Comparison of ENCODE assay signal across 11 mouse cellular contexts in the genomic region with DNA sequence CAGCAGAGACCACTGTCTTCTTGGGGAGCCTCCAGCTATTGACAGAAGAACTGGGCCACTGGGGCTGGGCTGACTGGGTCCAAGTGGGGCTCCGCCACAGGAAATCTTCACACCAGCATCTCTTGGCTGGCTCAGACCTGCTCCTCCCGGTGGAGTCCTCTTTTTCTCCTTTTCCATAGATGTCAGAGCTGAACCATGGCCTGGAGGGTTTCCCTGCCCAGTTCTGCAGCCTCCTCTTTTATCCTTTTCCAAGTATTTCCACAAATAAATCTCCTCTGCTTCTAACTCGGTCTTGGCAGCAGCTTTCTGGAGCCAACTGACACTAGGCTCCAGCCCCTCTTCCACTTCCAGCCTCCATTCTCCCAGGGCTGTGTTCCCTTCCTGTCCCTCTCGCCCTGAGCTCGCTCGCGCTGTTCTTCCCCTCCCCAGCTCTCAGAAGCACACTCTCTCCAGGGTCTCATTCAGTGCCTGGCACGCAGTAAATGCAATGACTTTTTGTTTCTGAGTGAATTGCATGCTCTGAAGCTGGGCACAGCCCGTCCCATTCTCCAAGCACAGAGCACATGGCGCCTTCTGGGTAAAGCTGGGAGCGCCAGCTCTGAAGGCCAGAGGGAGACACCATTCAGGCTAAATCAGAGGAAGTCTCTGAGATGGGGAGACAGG. TPM values are rescaled to one million over a fixed set of nuclear protein-coding genes. Genes with fewer than 3 reads are reported as not detected.
DNase-seq lines count a peak whose midpoint lies in the region; ATAC-seq lines count a peak whose summit lies in the region.
"Had no signal": no experiment of that assay in that cellular context is flagged by ENCODE, and none has a peak within 500 bp of the region (broad histone marks: within the 10 kb centered on the region; RNA-seq: fewer than 3 reads in every experiment).

No protein-coding gene starts in this region.

- 0 out of 2 replicates have a peak overlapping the region, but pooled peaks have one; percentile 34 for H3K27ac ChIP-seq in embryonic facial prominence, embryonic 15.5 days (replicated peaks)
- no peak overlapping the region for H3K27ac ChIP-seq in kidney, embryonic 16.5 days (ENCODE audit: low read length)
- H3K27ac ChIP-seq: gastrocnemius, adult 2 months had no signal

- 40% methylated on average over 11 of the region's 11 CpGs for WGBS in embryonic facial prominence, embryonic 15.5 days
- 60% methylated on average over 11 of the region's 11 CpGs for WGBS in kidney, embryonic 16.5 days

- H3K4me1 ChIP-seq in embryonic facial prominence, embryonic 15.5 days = peaks cover 13% of the 10 kb centered on the region
- no peaks in the 10 kb centered on the region for H3K4me1 ChIP-seq in kidney, embryonic 16.5 days (ENCODE audit: insufficient read depth, low read length)

- no peak overlapping the region; the same call in 1 of the 2 replicates for H3K4me2 ChIP-seq in embryonic facial prominence, embryonic 15.5 days (replicated peaks)
- H3K4me2 ChIP-seq in kidney, embryonic 16.5 days (replicated peaks; ENCODE audit: low read depth, low read length) = no peak overlapping the region

- H3K9ac ChIP-seq in embryonic facial prominence, embryonic 15.5 days = no peak overlapping the region
- no peak overlapping the region for H3K9ac ChIP-seq in kidney, embryonic 16.5 days (replicated peaks; ENCODE audit: low read length)

- intact Hi-C loops in left cerebral cortex, postnatal 36 days (cut with DNase I) = no loop called here

- H3K36me3 ChIP-seq in embryonic facial prominence, embryonic 15.5 days = no peaks in the 10 kb centered on the region
- no peaks in the 10 kb centered on the region for H3K36me3 ChIP-seq in kidney, embryonic 16.5 days (ENCODE audit: insufficient read depth, low read length)

- ATAC-seq in embryonic facial prominence, embryonic 15.5 days (ENCODE audit: insufficient number of reproducible peaks, low FRiP score, low TSS enrichment, low read depth) = no peak
- no peak for ATAC-seq in kidney, embryonic 16.5 days (ENCODE audit: low FRiP score, low TSS enrichment)
- ATAC-seq in megakaryocyte progenitor cell, adult 5-6 weeks (replicated peaks; ENCODE audit: poor library complexity) = no peak

- H3K9me3 ChIP-seq in embryonic facial prominence, embryonic 15.5 days (replicated peaks) = no peaks in the 10 kb centered on the region
- H3K9me3 ChIP-seq in kidney, embryonic 16.5 days (ENCODE audit: low read length) = no peaks in the 10 kb centered on the region

- DNase-seq in left cerebral cortex, adult 11 months (ENCODE audit: low spot score) = peak; percentile 54
- DNase-seq in left cerebral cortex, adult 8-10 months (ENCODE audit: low spot score in 2 of 2) = no peak
- DNase-seq in adrenal gland, postnatal 36 days = peak; percentile 20 to 51
- DNase-seq in left cerebral cortex, postnatal 36 days (ENCODE audit: low spot score in 2 of 2) = peak; percentile 41 to 49
- DNase-seq: gastrocnemius, adult 2 months had no signal

- no peak overlapping the region for H3K4me3 ChIP-seq in embryonic facial prominence, embryonic 15.5 days (replicated peaks)
- H3K4me3 ChIP-seq in kidney, embryonic 16.5 days (ENCODE audit: low read length) = no peak overlapping the region
- H3K4me3 ChIP-seq: gastrocnemius, adult 2 months had no signal

- H3K27me3 ChIP-seq in embryonic facial prominence, embryonic 15.5 days = no peaks in the 10 kb centered on the region
- no peaks in the 10 kb centered on the region for H3K27me3 ChIP-seq in kidney, embryonic 16.5 days (ENCODE audit: insufficient read depth, low read length)

RNA-seq across cellular contexts. Expression of a gene that starts 4.0 kb away (rescaled TPM):
- total RNA-seq in left cerebral cortex, adult 8-10 months (2022) = 1 to 10 TPM; 2.3 to 3.5 (median 2.7) TPM
- under 1 TPM in 1 of 2 experiments, not detected in 1; 0.20 TPM for total RNA-seq in adrenal gland, postnatal 36 days (2021)
- 1.1 and 1.5 TPM in 2 replicates for polyA plus RNA-seq in embryonic facial prominence, embryonic 15.5 days (2015; fragmentation: Nextera tagmentation; extraction: Ambion mirVana)
- 1 to 10 TPM; 2.3 to 4.9 TPM for total RNA-seq in left cerebral cortex, postnatal 36 days (2021)
- polyA plus RNA-seq in kidney, embryonic 16.5 days (2015; fragmentation: Nextera tagmentation; extraction: Ambion mirVana) = 0.32 and 0.56 TPM in 2 replicates
- total RNA-seq in megakaryocyte progenitor cell, adult 5-6 weeks (2015) = not detected in 2 replicates
- 0.10 TPM in 1 of 2 replicates, not detected in the other for total RNA-seq in megakaryocyte progenitor cell, adult 5-6 weeks (2017)
- total RNA-seq: common myeloid progenitor, adult 5-6 weeks; ES-E14; gastrocnemius, adult 2 months; hematopoietic stem cell, adult 5-6 weeks had no signal

RNA-seq across cellular contexts. Expression of a gene that starts 20.5 kb away (rescaled TPM):
- total RNA-seq in left cerebral cortex, adult 8-10 months (2022) = 10 to 100 TPM; 49.4 to 55.6 (median 53.8) TPM
- total RNA-seq in adrenal gland, postnatal 36 days (2021) = under 1 TPM; 0.66 to 0.76 TPM
- polyA plus RNA-seq in embryonic facial prominence, embryonic 15.5 days (2015; fragmentation: Nextera tagmentation; extraction: Ambion mirVana) = 1.7 and 1.9 TPM in 2 replicates
- 10 to 100 TPM; 53.7 to 58.3 TPM for total RNA-seq in left cerebral cortex, postnatal 36 days (2021)
- 2.8 and 3.1 TPM in 2 replicates for polyA plus RNA-seq in kidney, embryonic 16.5 days (2015; fragmentation: Nextera tagmentation; extraction: Ambion mirVana)
- 1.3 and 1.5 TPM in 2 replicates for total RNA-seq in megakaryocyte progenitor cell, adult 5-6 weeks (2015)
- 0.17 and 0.21 TPM in 2 replicates for total RNA-seq in megakaryocyte progenitor cell, adult 5-6 weeks (2017)
- total RNA-seq: common myeloid progenitor, adult 5-6 weeks; hematopoietic stem cell, adult 5-6 weeks had no signal

RNA-seq across cellular contexts. Expression of a gene that starts 30.4 kb away (rescaled TPM):
- total RNA-seq in left cerebral cortex, adult 8-10 months (2022) = 100 to 1,000 TPM; 149 to 172 (median 160) TPM
- 10 to 100 TPM; 32.7 to 34.8 TPM for total RNA-seq in adrenal gland, postnatal 36 days (2021)
- polyA plus RNA-seq in embryonic facial prominence, embryonic 15.5 days (2015; fragmentation: Nextera tagmentation; extraction: Ambion mirVana) = 197 and 208 TPM in 2 replicates
- 100 to 1,000 TPM; 128 to 155 TPM for total RNA-seq in left cerebral cortex, postnatal 36 days (2021)
- polyA plus RNA-seq in kidney, embryonic 16.5 days (2015; fragmentation: Nextera tagmentation; extraction: Ambion mirVana) = 113 and 114 TPM in 2 replicates
- total RNA-seq in megakaryocyte progenitor cell, adult 5-6 weeks (2015) = 17.8 and 17.9 TPM in 2 replicates
- 11.8 and 23.4 TPM in 2 replicates for total RNA-seq in megakaryocyte progenitor cell, adult 5-6 weeks (2017)

RNA-seq across cellular contexts. Expression of a gene that starts 31.9 kb away (rescaled TPM):
- total RNA-seq in left cerebral cortex, adult 8-10 months (2022) = 10 to 100 TPM; 28.9 to 31.4 (median 30.0) TPM
- 10 to 100 TPM; 30.8 to 42.9 TPM for total RNA-seq in adrenal gland, postnatal 36 days (2021)
- polyA plus RNA-seq in embryonic facial prominence, embryonic 15.5 days (2015; fragmentation: Nextera tagmentation; extraction: Ambion mirVana) = 35.6 and 37.6 TPM in 2 replicates
- 10 to 100 TPM; 26.9 to 27.5 TPM for total RNA-seq in left cerebral cortex, postnatal 36 days (2021)
- polyA plus RNA-seq in kidney, embryonic 16.5 days (2015; fragmentation: Nextera tagmentation; extraction: Ambion mirVana) = 45.5 and 47.0 TPM in 2 replicates
- 16.3 and 17.6 TPM in 2 replicates for total RNA-seq in megakaryocyte progenitor cell, adult 5-6 weeks (2015)
- 8.8 and 15.3 TPM in 2 replicates for total RNA-seq in megakaryocyte progenitor cell, adult 5-6 weeks (2017)

RNA-seq across cellular contexts. Expression of a gene that starts 56.3 kb away (rescaled TPM):
- 10 to 100 TPM in 1 of 4 experiments, 1 to 10 TPM in 3; 5.2 to 11.0 (median 7.2) TPM for total RNA-seq in left cerebral cortex, adult 8-10 months (2022)
- 10 to 100 TPM; 44.9 to 71.7 TPM for total RNA-seq in adrenal gland, postnatal 36 days (2021)
- 89.2 and 93.7 TPM in 2 replicates for polyA plus RNA-seq in embryonic facial prominence, embryonic 15.5 days (2015; fragmentation: Nextera tagmentation; extraction: Ambion mirVana)
- 1 to 10 TPM; 8.2 to 8.9 TPM for total RNA-seq in left cerebral cortex, postnatal 36 days (2021)
- 110 and 116 TPM in 2 replicates for polyA plus RNA-seq in kidney, embryonic 16.5 days (2015; fragmentation: Nextera tagmentation; extraction: Ambion mirVana)
- total RNA-seq in megakaryocyte progenitor cell, adult 5-6 weeks (2015) = 11.7 and 12.5 TPM in 2 replicates
- total RNA-seq in megakaryocyte progenitor cell, adult 5-6 weeks (2017) = 7.1 and 8.9 TPM in 2 replicates

Comparison
In these comparisons a context has a peak if more than half of its experiments do, and no peak if none do; other contexts are left out.
1. DNase-seq: peak in left cerebral cortex, adult 11 months (single experiment), adrenal gland, postnatal 36 days (2 of 2) and left cerebral cortex, postnatal 36 days (2 of 2); none in left cerebral cortex, adult 8-10 months (0 of 2).
2. RNA of a gene that starts 20.5 kb away (total RNA-seq): 53.7 to 58.3 TPM in left cerebral cortex, postnatal 36 days and 49.4 to 55.6 TPM in left cerebral cortex, adult 8-10 months; 0.17 to 1.5 TPM in megakaryocyte progenitor cell, adult 5-6 weeks and 0.66 to 0.76 TPM in adrenal gland, postnatal 36 days; every median in the first group is over 10 times any median in the second.